Mouse (Mus musculus): ENCODE results near the gene Slc3a2.
A peak's percentile ranks its signal among the peaks of the same experiment; 100 is the strongest.
"Not testable (repeated sequence)": the region's sequence is repeated elsewhere in the genome, so short reads cannot be mapped to it uniquely, and the experiment has no call there.

Gene Slc3a2

GRCm38 (mm10) chr19:8726609-8727390, 3.6 kb upstream of the Slc3a2 start:
- no peak for DNase-seq

DNA sequence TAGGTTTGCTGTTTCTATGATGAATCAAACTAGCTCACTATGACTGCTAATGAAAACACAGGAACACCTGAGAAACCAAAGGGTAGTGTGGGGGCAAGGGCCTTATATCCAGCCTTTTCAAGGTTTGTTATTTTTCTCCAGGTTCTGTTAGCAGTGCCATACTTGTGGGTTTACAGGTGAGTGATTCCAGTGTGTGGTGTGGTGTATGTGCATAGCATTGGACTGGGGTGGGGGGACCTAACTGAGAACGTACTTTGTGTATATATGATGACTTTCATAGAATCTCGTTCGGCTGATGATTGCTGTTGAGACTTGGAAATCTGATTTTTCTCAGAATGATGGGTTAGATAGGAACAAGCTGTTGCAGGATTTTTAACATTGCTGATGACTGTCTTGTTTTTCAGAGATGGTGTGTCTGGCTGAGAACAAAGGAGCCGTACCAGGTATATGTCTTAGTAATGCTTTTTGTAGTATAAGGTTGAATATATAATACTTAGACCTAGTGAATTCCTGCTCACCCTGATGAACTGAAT, 2.0 kb upstream of the Slc3a2 start:
- DNase-seq, result no peak

- DNase-seq, result no peak
These were observed 1.2 kb upstream of the Slc3a2 start for GRCm38 (mm10) chr19:8724392-8724791.

DNA sequence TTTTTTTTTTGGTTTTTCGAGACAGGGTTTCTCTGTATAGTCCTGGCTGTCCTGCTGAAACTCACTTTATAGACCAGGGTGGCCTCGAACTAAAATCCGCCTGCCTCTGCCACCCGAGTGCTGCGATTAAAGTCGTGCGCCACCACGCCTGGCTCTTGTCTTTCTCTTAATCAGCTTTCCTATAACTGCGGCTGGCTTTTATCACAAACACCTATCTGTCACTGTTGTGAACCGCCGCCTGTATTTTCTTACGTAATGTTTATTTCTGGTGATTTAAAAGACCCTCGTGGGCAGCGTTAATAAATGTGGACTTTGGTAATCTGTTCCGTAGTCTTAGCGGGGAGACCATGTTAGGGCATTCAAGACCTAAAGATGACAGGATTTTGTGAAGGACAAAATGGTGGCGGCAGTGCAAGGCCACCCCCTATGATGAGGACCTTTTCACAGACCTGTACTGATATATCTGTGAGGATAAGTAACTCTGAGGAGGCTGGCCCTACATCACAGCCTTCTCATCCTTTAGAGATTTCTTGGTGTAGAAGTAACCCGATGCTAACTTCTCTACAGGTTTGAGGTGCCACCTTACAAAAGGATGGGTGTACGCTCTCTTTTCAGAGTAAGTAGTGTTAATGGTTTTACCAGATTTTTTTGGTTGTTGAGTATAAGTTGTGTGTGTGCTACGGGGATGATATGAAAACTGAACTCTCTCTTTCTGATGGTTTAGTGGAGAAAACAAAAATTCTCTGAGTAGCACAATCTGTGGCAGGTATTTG, 591 bp upstream of the Slc3a2 start:
- peak in 1 of 2 experiments; percentile 25 for DNase-seq

DNA sequence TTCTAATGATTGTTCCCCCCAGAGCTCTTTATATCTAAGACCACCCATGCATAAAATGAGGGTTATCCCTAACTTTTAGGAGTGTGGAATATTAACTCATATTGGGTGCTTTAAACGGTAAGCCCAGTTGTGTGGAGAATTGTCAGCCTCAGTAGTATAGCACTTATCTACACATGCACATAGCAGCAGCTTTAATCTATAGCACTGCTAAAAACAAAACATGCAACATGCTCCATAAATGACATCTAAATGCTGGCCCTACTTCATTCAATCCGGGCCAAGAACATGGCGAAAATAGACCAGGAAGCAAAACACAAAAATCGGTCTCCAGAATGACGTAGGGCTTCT, 636 bp downstream of the Slc3a2 start:
- no peak for DNase-seq

- DNase-seq, result no peak
These were observed 1.1 kb downstream of the Slc3a2 start for GRCm38 (mm10) chr19:8722021-8722420.

- no peak for DNase-seq
These were observed 1.8 kb downstream of the Slc3a2 start for GRCm38 (mm10) chr19:8721378-8721777.

DNA sequence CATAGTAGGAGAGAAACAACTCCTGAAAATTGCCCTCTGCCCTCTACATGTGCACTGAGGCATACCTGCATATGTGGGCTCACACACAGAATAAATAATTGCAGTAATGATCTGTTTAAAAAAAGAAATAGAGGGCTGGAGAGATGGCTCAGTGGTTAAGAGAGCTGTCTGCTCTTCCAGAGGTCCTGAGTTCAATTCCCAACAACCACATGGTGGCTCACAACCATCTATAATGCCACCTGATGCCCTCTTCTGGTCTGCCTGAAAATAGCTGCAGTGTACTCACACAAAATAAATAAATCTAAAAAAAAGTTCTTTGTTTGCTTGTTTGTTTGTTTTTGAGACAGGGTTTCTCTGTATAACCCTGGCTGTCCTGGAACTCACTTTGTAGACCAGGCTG, 4.1 kb downstream of the Slc3a2 start:
- DNase-seq, result not testable (repeated sequence)

GRCm38 (mm10) chr19:8718357-8718756, 4.8 kb downstream of the Slc3a2 start:
- DNase-seq, result peak; percentile 45 to 47

- no peak for DNase-seq
These were observed 6.2 kb downstream of the Slc3a2 start for GRCm38 (mm10) chr19:8716767-8717475.

- DNase-seq, result no peak
These were observed 7.1 kb downstream of the Slc3a2 start for GRCm38 (mm10) chr19:8715868-8716766.

DNA sequence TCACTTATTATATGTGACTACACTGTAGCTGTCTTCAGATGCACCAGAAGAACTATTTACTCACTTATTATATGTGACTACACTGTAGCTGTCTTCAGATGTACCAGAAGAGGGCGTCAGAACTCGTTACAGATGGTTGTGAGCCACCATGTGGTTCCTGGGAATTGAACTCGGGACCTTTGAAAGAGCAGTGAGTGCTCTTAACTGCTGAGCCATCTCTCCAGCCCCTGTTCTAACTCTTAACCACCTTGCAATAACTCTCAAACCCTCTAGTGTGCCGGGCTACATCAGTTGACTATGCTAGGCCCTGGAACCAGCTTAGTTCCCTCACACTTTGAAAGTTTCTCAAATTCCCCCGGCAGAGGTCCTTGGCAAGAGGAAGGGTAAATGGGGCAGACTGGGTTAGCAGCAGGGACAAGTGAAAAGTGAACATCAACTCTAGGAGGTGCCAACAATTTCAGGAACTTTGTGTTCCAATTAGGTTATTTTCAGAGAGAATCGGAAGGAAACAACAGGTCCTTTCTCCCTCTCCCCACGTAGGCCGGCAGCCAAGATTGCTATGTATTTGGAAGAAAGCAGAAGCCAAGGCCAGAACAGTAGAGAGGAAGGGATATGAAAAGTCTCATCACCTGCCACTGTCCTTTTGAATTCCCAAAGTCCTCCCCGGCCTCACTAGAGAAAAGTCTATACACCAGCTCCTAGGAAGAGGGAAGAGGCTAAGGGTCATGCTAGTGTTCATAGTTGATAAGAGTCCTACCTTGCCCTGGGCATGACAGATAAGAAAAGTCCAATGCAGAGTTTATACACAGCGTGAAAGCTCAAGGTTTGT, 8.3 kb downstream of the Slc3a2 start:
- DNase-seq, result no peak

GRCm38 (mm10) chr19:8713997-8714652, 9.0 kb downstream of the Slc3a2 start:
- DNase-seq, result no peak

DNA sequence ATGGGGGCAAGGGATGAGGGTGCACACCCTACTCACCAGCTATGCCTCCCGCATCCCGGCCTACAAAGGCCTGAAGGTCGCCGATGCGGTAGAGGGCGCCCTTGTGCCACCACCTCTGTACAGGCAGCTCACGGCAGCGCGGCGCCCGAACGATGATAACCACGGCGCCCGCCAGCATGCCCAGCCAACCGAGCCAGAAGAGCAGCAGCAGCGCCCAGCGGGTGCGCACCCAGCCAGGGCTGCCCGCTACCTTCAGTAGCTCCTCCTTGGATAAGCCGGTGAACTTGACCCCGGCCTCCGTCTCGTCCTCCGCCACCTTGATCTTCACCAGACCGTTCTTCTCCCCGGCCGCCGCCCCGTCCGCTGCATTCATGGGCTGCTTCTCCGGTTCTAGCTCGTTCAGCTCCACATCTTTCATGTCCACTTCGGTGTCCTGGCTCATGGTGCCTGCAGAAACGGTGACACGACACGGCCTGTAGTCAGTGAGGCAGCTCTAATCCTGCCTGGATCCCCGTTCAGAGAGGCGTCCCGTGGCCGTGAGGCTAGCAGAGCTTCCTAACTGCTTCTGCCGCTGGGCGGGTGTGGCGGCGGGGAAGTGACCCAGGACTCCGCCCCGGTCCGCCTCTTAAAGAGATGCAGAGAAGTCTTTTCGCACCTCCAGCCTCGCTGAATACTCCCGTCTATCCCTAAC, 9.7 kb downstream of the Slc3a2 start:
- peak; percentile 93 for DNase-seq

- peak; percentile 19 to 25 for DNase-seq
These were observed 10.3 kb downstream of the Slc3a2 start for GRCm38 (mm10) chr19:8712870-8713305.

DNA sequence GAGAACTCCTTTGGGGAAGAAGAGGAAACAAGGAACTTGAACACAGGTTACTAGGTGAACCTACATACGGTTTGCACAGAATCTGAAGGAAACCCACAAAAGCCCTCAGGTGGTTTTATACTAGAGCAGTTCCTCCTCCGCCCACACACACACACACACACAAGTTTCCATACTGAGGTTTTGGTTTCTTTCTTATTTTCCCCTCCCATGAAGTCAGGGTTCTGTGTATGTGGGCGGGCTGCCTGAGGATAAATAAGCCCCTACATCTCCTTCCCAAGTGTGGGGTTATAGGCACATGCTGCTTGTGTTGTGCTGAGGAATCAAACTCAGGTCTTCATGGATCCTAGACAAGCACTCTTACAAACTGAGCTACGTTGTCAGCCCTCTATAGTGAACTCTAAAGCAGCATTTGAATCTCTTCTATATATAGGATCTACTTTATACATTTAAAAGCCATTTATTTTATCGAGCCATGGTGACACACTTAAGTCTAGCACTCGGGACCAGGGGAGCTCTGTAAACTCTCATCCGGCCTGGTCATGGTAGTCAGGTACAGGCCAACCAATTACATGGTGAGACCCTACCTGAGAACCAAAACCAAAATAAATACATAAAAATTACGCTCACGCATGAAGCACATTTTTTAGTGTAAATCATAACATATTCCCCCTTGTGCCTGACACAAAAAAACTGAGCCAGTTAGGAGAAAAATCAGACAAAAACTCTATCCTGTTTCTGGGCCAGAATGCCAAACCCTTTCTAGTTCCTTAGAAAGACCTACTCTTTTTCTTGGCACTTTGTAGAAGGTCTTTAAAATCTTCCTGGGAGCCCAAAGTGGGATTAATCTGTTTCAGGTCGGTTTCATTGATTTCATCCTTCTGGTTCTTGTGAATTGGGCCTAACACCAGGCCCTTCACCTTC, 11.0 kb downstream of the Slc3a2 start:
- no peak for DNase-seq

DNA sequence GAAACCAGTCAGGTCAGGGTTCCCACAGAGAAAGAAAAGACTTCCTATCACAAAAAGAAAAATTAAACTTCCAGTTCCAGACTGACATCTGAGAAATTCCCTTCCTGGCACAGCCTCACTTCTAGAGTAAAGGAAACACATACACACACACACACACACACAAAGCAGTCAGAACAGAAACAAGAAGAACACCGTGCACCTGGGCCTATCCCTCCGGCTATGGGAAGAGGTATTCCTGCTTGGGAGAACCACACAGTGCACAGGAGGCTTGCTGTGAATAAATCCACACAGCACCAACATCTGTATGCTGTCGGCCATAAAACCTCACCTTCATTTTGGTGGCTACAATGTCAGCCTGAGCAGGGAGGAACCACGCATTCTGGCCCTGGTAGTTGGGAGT, 11.7 kb downstream of the Slc3a2 start:
- DNase-seq, result no peak

DNA sequence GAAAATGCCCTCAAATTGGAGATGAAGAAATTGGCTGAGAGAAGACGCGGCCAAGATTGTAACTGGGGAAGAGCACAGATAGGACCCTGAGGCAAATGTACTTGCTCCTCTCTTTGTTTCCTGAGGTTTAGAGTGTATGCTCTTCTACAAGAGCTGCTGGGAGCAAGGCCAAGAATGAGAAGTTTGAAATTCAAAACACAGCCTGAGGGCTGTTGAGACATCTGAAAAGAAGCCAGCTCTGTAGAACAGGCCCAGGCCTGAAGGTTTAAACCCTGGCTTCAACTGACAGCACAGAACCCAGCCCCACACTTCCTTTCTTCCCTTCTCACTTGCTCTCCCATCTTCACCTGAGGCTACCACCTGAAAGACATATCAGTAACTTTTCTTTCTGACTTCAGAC, 13.1 kb downstream of the Slc3a2 start:
- no peak for DNase-seq

- no peak for DNase-seq
These were observed 14.2 kb downstream of the Slc3a2 start for GRCm38 (mm10) chr19:8708954-8709353.
